Mouse (Mus musculus): ENCODE results near the gene E130208F15Rik.

DNA sequence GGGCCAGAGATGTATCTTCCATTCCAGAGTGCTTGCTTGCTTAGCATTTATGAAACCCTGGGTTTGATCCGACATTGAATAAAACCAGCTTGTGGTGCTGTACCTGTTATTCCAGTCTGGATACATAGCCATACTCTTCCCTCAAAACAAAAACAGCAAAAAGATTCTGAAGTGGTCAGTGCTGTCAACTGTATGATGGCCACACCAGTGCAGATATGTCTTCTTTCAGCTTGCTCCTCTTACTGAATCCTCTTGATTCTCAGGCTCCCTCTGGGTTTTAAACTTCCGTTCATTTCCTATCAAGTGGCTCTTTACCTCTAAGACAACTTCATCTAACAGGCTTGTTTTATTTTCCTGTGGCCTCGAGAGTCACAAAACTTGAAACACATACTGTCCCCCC, 2.3 kb downstream of the E130208F15Rik start, which contains the start of gene Sdhaf1:
- no peak for TF ChIP-seq CTCF (IDR thresholded peaks at IDR 0.05; ENCODE audit: low read depth, low read length)
- TF ChIP-seq POLR2A (IDR thresholded peaks at IDR 0.05; ENCODE audit: borderline replicate concordance, low read depth, low read length), result no peak
